Mouse (Mus musculus) lung, postnatal 0 days (tissue): ENCODE results near the gene Cep97. TPM values are rescaled to one million over a fixed set of nuclear protein-coding genes. Genes with fewer than 3 reads are reported as not detected.
"Not testable (repeated sequence)": the region's sequence is repeated elsewhere in the genome, so short reads cannot be mapped to it uniquely, and the experiment has no call there.

Experiments
- ATAC-seq: fragments of 200-750 bp; cut with Nextera tagmentation; 2 replicates; pipeline ENCODE4 v1.8.0; 2017; ENCODE audit warnings: moderate library complexity
- DNase-seq: peaks from one replicate; pipeline ENCODE4 v3.0.0-alpha.2; 2016; ENCODE audit warnings: low spot score
- H3K27ac ChIP-seq: fragments of 300-500 bp; sonication (generic); 2 replicates; pipeline ENCODE4 v1.5.1; 2014; ENCODE audit warnings: antibody characterized with exemption, mild to moderate bottlenecking, low read length, mixed read lengths
- H3K27me3 ChIP-seq: fragments of 300-500 bp; sonication (generic); replicated peaks from 2 replicates; pipeline ENCODE4 v1.6.1; 2014; ENCODE audit warnings: low read length, mixed read lengths; ENCODE audit not compliant: insufficient read depth
- H3K36me3 ChIP-seq: fragments of 300-500 bp; sonication (generic); 2 replicates; pipeline ENCODE4 v1.6.1; 2014; ENCODE audit warnings: low read length, mixed read lengths; ENCODE audit not compliant: insufficient read depth
- H3K4me1 ChIP-seq: fragments of 300-500 bp; sonication (generic); 2 replicates; pipeline ENCODE4 v1.6.1; 2014; ENCODE audit warnings: antibody characterized with exemption, low read depth, low read length, mixed read lengths; ENCODE audit not compliant: insufficient read depth
- H3K4me2 ChIP-seq: fragments of 300-500 bp; sonication (generic); replicated peaks from 2 replicates; pipeline ENCODE4 v1.6.1; 2014; ENCODE audit warnings: low read depth, mild to moderate bottlenecking, low read length, moderate library complexity, mixed read lengths
- H3K4me3 ChIP-seq: fragments of 300-500 bp; sonication (generic); 2 replicates; pipeline ENCODE4 v1.5.1; 2014; ENCODE audit warnings: low read depth, low read length
- H3K9ac ChIP-seq: fragments of 300-500 bp; sonication (generic); replicated peaks from 2 replicates; pipeline ENCODE4 v1.6.1; 2014; ENCODE audit warnings: low read depth, mild to moderate bottlenecking
- H3K9me3 ChIP-seq: fragments of 300-500 bp; sonication (generic); 2 replicates; pipeline ENCODE4 v1.6.1; 2016; ENCODE audit warnings: low read length, mixed read lengths
- CTCF ChIP-seq: IDR thresholded peaks from 2 replicates; pipeline ENCODE4 v1.5.1; 2016; ENCODE audit warnings: antibody characterized with exemption, mild to moderate bottlenecking
- EP300 ChIP-seq: IDR thresholded peaks from 2 replicates; pipeline ENCODE4 v1.6.1; 2016; ENCODE audit warnings: antibody characterized with exemption, mild to moderate bottlenecking, control low read depth
- WGBS: fragments of 180-500 bp; shearing (Covaris S2); extraction: QIAGEN DNeasy Blood & Tissue Kit; methylation state at CpG from one replicate; pipeline ENCODE4 v1.1.7; 2014; 5-methylcytosine and 5-hydroxymethylcytosine counted together
- polyA plus RNA-seq: library from polyadenylated mRNA; unstranded; fragments of >200 nt; fragmentation: Nextera tagmentation; extraction: Ambion mirVana; gene quantifications from 2 replicates; pipeline ENCODE4 v1.2.1, GENCODE M21; 2015

The Cep97 gene
- polyA plus RNA-seq, 1 experiment from 2014 or later, result 3.8 TPM

DNA sequence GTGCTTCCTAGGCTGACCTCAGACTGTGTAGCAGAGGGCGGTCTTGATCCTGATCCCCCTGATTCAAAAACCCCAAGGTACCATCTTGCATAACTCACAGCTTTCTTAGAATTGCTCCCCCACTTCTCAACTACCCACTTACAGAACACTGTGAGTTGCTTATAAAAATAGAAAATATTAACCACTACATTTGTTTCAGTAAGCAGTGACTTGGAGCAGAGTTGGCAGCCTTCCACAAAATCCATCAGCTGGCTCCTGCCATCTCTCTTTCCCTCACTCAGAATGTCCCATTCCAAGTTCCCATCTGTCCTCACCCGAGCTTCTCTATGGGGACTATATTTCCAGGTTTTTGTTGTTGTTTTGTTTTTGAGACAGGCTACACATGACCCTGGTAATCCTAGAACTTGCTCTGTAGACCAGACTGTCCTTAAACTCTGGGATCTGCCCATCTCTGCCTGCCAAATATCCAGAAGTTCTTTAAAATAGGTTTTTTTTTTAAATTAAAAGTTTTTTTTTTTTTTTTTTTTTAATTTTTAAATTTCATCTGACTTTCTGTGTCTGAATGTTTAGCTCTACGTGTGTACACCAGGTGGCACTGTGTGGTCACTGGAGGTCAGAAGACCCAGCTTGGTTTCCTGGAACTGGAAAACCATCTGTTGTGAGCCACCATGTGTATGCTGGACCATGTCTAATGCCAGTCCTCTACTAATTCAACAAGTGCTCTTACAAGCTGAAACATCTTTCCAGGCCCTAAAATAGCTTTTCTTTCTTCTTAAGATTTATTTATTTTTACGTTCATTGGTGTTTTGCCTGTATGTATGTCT lies 29.7 kb upstream of the Cep97 start:
- ATAC-seq, result no peak
- WGBS, result 60% methylated on average over 4 of the region's 4 CpGs
- H3K4me3 ChIP-seq, result no peak overlapping the region
- H3K4me1 ChIP-seq, result no peaks in the 10 kb centered on the region
- H3K27me3 ChIP-seq, result no peaks in the 10 kb centered on the region
- no peaks in the 10 kb centered on the region for H3K9me3 ChIP-seq
- no peak overlapping the region for H3K4me2 ChIP-seq
- DNase-seq, result peak; percentile 68
- TF ChIP-seq EP300 (no peak), CTCF (peak; percentile 61)
- H3K36me3 ChIP-seq, result no peaks in the 10 kb centered on the region
- no peak overlapping the region for H3K9ac ChIP-seq
- no peak overlapping the region for H3K27ac ChIP-seq

DNA sequence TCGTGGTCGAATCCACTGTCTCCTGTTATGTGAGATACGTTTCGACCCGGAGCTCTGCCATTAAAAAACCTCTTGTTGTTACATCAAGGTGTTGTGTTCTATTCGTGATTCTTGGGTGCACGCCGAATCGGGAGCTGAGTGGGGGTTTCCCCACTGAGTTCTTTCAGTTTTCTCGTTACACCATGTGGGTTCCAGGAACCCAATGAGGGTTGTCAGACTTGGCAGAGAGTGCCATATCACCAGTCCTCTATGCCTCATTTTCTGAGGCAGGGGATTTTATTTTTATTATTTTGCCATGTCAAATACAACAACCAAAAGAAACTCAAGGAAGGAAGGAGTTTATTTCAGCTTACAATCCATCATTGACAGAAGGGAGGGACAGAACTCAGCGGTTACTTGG lies 28.4 kb upstream of the Cep97 start:
- not testable (repeated sequence) for ATAC-seq, H3K4me2 ChIP-seq, H3K36me3 ChIP-seq, H3K4me3 ChIP-seq, DNase-seq, H3K9ac ChIP-seq, H3K4me1 ChIP-seq, H3K27me3 ChIP-seq, H3K27ac ChIP-seq, H3K9me3 ChIP-seq
- 86% methylated on average over 6 of the region's 11 CpGs for WGBS

DNA sequence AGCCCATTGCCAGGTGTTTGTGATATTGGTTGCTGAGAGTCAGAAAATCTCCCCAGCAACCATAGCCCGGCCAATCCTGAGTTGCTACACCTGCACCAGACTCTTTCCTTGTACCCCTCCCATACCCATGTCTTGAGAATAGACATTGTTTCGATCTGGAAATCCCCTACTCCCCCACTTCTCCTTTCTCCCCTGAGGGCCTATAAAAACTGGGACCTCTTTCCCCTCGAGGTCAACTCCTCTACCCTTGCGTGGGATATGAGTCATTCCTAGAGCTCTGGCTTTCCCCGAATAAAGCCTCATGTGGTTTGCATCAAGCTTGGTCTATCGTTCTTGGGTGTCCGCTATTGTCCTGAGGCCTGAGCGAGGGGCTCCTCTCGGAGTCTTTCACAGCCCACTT lies 19.5 kb upstream of the Cep97 start:
- H3K27ac ChIP-seq, H3K36me3 ChIP-seq, H3K27me3 ChIP-seq, H3K4me2 ChIP-seq, H3K9ac ChIP-seq, DNase-seq, ATAC-seq, H3K9me3 ChIP-seq, H3K4me3 ChIP-seq, H3K4me1 ChIP-seq: not testable (repeated sequence)
- 93% methylated on average over 9 of the region's 9 CpGs for WGBS

DNA sequence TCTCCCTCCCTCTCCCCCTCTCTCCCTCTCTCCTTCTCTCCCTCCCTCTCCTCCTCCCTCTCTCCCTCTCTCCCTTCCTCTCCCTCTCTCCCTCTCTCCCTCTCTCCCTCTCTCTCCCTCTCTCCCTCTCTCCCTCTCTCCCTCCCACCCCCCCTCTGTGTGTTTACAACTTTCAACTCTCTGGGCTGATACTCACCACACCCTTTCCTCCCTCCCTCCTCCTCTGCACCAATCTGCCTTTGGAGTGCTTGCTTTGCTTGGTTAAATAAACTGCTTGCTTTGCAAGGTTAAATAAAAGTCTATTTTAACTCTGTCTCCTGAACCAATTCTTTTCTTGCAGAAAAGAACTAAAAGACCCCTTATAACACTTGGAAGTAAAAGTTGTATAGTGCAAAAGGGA lies 18.1 kb upstream of the Cep97 start:
- TF ChIP-seq EP300, result no peak
- TF ChIP-seq CTCF, result no peak
- peak; percentile 58 for DNase-seq

DNA sequence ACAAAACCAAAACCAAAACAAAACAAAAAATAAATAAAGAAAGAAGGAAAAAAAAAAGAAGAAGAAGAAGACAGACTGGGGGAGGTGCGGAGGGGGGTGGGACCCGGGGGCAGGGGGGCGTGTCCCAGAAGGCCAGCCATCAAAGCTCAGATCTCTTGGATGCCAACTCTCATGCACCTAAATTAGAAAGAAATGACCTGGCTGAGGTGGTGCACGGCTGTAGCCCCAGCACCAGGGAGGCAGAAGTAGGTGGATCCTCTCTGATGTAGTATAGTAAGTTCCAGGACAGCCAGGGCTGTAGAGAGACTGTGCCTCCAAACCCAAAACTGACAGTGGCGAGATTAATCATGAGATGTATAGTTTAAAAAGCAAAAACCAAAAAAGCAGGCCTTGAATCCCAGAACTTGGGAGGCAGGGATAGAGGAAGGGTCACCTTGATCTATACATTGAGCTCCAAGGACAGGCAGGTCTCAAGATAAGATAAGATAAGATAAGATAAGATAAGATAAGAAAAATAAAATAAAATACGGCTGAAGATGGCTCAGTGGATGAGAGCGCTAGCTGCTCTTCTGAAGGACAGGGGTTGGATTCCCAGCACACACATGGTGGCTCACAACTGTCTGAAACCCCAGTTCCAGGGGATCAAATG lies 17.1 kb upstream of the Cep97 start:
- TF ChIP-seq EP300 (no peak), CTCF (no peak)
- Histone ChIP-seq H3K27me3 (no peaks in the 10 kb centered on the region), H3K4me1 (no peaks in the 10 kb centered on the region), H3K4me2 (no peak overlapping the region), H3K27ac (no peak overlapping the region), H3K4me3 (no peak overlapping the region), H3K36me3 (no peaks in the 10 kb centered on the region), H3K9me3 (no peaks in the 10 kb centered on the region), H3K9ac (no peak overlapping the region)
- ATAC-seq, result no peak
- 61% methylated on average over 7 of the region's 7 CpGs for WGBS
- DNase-seq, result no peak

More for the DNA sequence above, 18.1 kb upstream of the Cep97 start:
- H3K36me3 ChIP-seq, result no peaks in the 10 kb centered on the region
- H3K4me2 ChIP-seq, result no peak overlapping the region
- no peaks in the 10 kb centered on the region for H3K27me3 ChIP-seq
- no peak overlapping the region for H3K4me3 ChIP-seq
- H3K27ac ChIP-seq, result no peak overlapping the region
- H3K4me1 ChIP-seq, result no peaks in the 10 kb centered on the region
- peak; percentile 77 for ATAC-seq
- no peak overlapping the region for H3K9ac ChIP-seq
- no peaks in the 10 kb centered on the region for H3K9me3 ChIP-seq

DNA sequence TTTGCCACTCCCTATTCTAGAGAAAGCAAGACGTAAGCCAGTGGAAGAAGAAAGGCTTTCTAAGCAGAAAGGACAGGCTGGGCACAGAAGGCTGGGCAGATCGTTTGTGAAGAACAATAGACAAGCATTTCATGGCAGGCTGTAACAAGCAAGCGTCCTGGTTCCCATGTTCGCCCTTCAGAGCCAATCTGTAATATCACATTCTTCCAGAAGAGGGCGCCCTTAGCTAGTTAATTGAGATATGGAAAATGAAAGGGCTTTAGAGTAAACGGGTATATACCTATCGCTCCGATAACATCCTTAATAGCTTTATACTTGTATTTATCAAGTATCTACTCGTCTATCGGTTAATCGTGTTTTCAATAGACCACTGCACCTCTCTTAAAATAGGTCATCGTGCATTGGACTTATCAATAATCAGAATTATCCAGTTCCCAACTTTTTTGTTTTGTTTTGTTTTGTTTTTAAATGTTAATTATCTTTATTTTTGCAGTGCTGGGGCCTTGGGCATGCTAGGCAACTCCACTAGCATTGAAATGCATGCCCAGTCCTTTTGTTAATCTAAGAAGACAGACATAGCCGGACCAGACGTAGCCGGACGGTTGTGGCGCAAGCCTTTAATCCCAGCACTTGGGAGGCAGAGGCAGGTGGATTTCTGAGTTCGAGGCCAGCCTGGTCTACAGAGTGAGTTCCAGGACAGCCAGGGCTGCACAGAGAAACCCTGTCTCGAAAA lies 16.5 kb upstream of the Cep97 start:
- peak overlapping the region; percentile 39; the same call in 1 of the 2 replicates for H3K4me2 ChIP-seq
- H3K4me3 ChIP-seq, result peak overlapping the region; percentile 30
- peak; percentile 76 for ATAC-seq
- H3K27me3 ChIP-seq, result no peaks in the 10 kb centered on the region
- H3K27ac ChIP-seq, result no peak overlapping the region
- peak; percentile 88 for DNase-seq
- no peaks in the 10 kb centered on the region for H3K36me3 ChIP-seq
- 34% methylated on average over 19 of the region's 19 CpGs for WGBS
- TF ChIP-seq EP300 (no peak), CTCF (peak; percentile 90)
- no peaks in the 10 kb centered on the region for H3K4me1 ChIP-seq
- H3K9me3 ChIP-seq, result no peaks in the 10 kb centered on the region
- H3K9ac ChIP-seq, result no peak overlapping the region
